Mouse (Mus musculus): ENCODE data around the gene Olfr948.

The Olfr948 gene

GRCm38 (mm10) chr9:39325945-39326344 is at the start of gene Olfr948:
TSS of gene Olfr948 (minus strand) at chr9:39326045.
- ATAC-seq (ENCODE audit: low TSS enrichment), result no peak

GRCm38 (mm10) chr9:39287136-39287535 is 38.7 kb downstream of the Olfr948 start:
- ATAC-seq (ENCODE audit: low TSS enrichment), result no peak

- ATAC-seq (ENCODE audit: low TSS enrichment), result no peak
Measured at GRCm38 (mm10) chr9:39276718-39277117, 49.1 kb downstream of the Olfr948 start, which contains the start of gene Olfr945. TSS of gene Olfr945 (minus strand) at chr9:39276818.
